Mouse (Mus musculus) layer of hippocampus, adult 18-20 months (tissue): ENCODE results near the gene Lingo1. TPM values are rescaled to one million over a fixed set of nuclear protein-coding genes. Genes with fewer than 3 reads are reported as not detected.
A peak's percentile ranks its signal among the peaks of the same experiment; 100 is the strongest.

Source experiments
- DNase-seq, 2 experiments: peaks; one replicate each; pipeline ENCODE4 v3.0.0; 2022; ENCODE audit warnings: low spot score in 2 of 2
- long read RNA-seq: library from polyadenylated mRNA; stranded (forward); transcript quantifications from one replicate; pipeline ENCODE4 v2.0.0, GENCODE M21; 2021
- total RNA-seq, 2 experiments: library from RNA; stranded (reverse); gene quantifications; 2 replicates each; pipeline ENCODE4 v1.2.3; 2021

Gene Lingo1
- 100 to 1,000 TPM; 261 to 262 TPM for total RNA-seq
- long read RNA-seq, transcript Lingo1-203 (2 exons, 2,782 nt), result major isoform, 150 of 266 reads
- long read RNA-seq, transcript Lingo1-206 (7 exons, 3,627 nt), result minor isoform, 5 of 266 reads
- long read RNA-seq, partial matches to known transcripts, result 45 of 266 reads
- long read RNA-seq, other reads (novel, unspliced or antisense), result 66 of 266 reads

DNA sequence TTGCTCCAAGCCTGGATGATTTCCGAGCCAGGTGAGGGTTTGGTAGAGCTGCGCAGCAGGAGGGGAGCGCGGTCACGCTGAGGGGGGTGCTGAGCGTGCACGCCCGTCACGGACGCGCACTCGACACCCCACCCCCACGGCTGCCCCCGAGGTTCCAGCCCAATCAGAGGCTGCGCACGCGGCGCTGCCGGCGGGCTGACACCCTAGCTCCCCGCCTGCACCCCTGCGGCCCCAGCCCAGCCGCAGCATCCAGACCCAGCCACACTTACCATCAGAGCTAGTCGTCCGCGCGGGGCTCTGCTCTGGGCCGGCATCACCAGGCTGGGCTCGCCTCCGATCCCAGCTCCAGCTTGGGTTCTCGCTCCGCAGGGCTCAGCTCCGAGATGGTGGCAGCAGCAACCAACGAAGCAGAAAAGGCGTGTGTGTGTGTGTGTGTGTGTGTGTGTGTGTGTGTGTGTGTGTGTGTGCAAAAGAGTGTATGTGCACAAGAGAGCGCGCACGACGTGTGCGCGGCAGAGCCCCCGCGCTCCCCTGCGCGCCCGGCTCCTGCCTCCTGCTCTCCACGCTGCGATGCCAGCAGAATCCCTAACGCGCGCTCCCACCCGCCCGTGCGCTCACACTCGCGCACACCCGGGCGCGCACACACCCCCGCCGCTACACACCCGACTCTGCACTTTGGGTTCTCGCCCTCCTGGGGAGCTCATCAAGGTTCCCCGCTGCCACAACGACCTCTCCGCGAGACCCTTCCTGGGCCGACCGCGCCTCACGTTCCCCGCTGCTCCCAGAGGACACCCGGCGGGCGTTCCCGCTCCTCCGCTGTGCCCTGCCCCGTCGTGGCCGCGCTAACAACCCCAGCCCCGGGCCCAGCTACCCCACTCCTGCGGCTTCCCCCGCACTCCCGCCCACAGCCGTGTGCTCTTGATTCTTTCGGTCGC, at the start of gene Lingo1:
TSS of gene Lingo1 (minus strand) at position 748 of the 935 bp plus-strand sequence.
- peak; percentile 76 to 86 for DNase-seq

DNA sequence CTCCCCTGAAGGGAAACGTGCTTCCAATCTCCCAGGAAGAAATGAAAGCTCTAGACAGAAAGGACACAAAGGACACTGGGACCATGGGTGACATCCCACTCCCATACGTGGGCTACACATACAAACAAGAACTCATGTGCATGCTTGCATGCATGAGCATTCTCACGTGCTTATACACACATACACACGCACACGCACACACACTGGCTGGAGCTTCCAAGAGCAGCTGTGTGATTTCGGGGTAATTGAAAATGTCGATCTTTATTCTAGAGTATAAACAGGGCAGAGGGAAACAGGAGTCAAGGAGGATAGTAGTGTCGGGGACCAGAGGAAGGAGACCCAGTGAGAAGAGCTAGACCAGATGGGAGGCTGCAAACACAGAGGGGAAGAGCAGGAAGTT, 48.4 kb upstream of the Lingo1 start:
- DNase-seq, result peak in 1 of 2 experiments; percentile 19

GRCm38 (mm10) chr9:56843679-56844188, 47.5 kb upstream of the Lingo1 start:
- peak; percentile 54 to 83 for DNase-seq

GRCm38 (mm10) chr9:56842303-56842719, 46.0 kb upstream of the Lingo1 start:
- DNase-seq, result no peak

GRCm38 (mm10) chr9:56841864-56842263, 45.6 kb upstream of the Lingo1 start:
- DNase-seq, result no peak

- DNase-seq, result no peak
Observed at GRCm38 (mm10) chr9:56840721-56841120, 44.5 kb upstream of the Lingo1 start.

- DNase-seq, result no peak
Observed at GRCm38 (mm10) chr9:56835152-56835551, 38.9 kb upstream of the Lingo1 start.

GRCm38 (mm10) chr9:56832900-56833299, 36.6 kb upstream of the Lingo1 start:
- DNase-seq, result no peak

- no peak for DNase-seq
Observed at GRCm38 (mm10) chr9:56831904-56832303, 35.6 kb upstream of the Lingo1 start.

DNA sequence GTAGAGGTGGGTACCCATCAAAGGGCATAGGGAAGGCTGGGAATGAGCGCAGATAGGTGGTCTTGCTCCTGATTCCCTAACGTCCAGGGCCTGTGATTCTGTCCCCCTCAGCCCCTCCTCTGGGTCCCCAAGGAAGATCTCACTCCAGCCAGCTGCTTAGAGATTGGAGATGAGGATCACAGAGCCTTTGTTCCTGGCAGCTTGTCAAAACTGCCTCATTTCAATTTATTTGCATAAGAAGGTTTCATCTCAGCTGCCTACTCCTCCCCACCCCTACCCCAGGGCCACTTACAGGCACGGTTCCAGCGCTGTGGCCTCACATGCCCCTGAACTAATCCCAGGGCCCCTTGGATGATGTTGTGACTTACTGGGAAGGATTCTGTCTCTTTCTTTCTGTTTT, 33.9 kb upstream of the Lingo1 start:
- no peak for DNase-seq

- no peak for DNase-seq
Observed at GRCm38 (mm10) chr9:56828841-56829240, 32.6 kb upstream of the Lingo1 start.

- DNase-seq, result no peak
Observed at GRCm38 (mm10) chr9:56828146-56828545, 31.9 kb upstream of the Lingo1 start.

DNA sequence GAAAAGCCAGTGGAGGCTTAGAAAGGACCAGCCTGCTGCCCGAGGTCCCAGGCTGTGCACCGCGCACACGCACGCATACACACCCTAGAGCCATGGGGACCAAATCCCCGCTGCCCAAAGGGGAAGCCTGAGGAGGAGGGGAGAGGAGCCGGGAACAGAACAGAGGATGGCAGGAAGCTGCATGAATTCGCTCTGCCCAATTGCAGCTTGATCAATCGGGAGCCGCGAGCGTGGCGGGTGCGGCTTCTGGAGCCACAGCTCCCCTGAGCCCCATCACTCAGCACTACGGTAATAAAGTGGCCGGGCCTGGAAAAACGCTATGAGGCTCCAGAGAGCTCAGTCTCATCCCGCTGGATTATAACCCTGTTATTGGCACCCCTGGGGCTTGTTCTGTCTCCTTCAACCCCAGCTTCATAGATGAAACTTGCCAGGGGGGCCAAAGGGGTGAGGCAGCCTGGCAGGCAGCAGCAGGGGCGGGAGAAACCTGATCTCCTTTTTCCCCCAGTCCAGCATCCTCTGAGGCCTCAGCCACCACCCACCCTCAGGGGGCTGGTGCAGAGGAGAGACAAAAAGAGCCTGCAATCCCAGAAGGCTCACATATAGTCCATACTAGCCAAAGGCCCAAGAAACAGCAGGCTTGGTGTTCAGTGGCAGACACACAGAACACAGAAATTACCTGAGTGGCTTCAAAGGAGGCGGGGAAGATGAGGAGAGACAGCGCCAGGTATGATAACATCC, 29.4 kb upstream of the Lingo1 start:
- DNase-seq, result no peak

DNA sequence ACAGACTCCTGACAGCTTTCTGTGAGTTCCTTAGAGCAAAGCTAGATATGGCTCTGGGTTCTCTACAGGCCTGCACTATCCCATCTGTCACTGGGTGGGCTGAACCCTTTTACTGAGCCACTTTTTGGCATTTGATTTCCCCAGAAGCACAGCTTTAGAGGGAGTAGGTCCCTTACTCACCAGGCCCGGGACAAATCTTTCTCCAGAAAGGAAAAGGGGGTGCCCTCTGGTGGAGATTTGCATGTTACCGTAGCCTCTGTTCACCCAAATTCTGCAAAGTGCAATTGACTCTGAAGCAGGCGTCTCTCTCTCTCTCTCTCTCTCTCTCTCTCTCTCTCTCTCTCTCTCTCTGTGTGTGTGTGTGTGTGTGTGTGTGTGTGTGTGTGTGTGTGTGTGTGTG, 28.6 kb upstream of the Lingo1 start:
- DNase-seq, result peak in 1 of 2 experiments; percentile 69

DNA sequence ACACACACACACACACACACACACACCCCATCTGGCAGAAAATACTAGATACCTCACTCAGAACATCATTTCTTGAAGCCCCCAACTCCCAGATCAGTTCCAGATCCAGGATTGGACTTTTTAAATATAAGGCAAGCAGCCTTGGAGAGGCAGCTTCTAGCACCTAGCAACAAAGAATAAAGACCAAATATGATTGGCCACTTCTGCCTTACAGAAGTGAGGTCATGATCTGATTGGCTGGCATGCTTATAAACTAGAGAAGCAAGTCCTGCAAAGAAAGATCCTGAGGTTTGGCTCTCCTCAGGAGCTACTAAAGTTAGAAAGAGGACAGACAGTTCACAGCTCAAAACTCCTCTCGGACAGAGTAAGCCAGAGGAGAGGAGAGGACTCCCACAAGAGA, 14.6 kb upstream of the Lingo1 start:
- no peak for DNase-seq

- no peak for DNase-seq
Observed at GRCm38 (mm10) chr9:56807990-56808389, 11.7 kb upstream of the Lingo1 start.

DNA sequence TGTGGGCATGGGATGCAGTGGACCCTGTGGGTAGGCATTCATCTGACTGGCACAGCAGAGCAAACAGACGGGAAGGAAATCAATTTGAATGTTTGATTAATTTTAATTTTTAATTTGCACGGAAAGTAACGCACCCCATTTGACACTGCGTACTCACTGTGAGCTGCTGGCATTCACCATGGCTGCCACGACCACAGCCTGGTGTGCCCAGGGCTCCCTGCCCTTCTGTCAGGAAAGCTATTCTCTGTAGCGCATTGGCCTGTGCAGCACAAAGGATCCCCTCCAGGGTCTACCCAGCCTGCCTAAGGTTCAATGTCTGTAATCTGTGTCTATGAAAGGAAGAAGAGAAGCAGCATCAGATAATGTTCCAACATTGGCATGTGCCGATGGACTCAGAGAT, 6.9 kb upstream of the Lingo1 start:
- DNase-seq, result no peak

DNA sequence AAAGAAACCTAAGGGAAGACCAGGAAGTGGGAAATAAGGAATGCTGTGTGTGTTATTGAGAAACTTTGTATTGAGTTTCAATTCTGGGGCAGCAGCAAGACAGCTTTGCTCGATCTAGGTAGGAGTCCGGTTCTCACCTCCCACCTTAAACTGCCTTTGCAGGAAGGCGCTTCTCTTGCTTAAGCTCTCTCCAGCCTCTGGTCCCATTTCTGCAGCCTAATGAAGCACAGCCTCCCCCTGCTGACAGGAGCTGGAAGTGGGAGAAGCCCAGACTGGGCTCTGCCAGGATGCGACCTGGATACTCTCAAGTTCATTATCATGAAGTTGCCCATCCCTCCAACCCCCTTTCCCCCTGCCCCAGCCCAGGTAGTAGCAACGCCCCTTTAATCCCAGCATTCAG, 1.6 kb upstream of the Lingo1 start:
- DNase-seq, result peak; percentile 61 to 87

GRCm38 (mm10) chr9:56796656-56797131, 426 bp upstream of the Lingo1 start:
- peak in 1 of 2 experiments; percentile 47 for DNase-seq

GRCm38 (mm10) chr9:56791696-56792261, 4.5 kb downstream of the Lingo1 start:
- DNase-seq, result no peak

DNA sequence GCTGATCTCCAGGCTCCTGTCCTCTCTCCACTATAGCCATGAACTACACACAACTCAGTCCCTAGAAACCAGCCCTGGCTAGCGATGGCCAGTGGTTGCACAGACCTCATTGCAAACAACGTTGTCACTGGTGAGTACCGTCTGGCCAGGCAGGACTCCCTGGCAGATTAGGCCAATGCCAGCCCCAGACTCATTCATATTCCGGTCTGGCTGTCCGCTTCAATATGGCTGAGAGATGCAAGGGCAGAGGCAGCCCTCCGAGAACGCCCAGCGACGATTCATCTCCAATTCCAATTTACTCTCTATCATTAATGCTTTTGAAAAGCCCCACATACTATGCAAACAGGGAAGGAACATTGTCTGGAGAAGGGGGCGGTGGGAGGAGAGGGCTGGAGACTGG, 11.7 kb downstream of the Lingo1 start:
- DNase-seq, result no peak
